Mouse (Mus musculus) intestine, embryonic 14.5 days (tissue): ENCODE results near the gene Dennd2d. TPM values are rescaled to one million over a fixed set of nuclear protein-coding genes. Genes with fewer than 3 reads are reported as not detected.
A peak's percentile ranks its signal among the peaks of the same experiment; 100 is the strongest.

ENCODE experiments used
- ATAC-seq: fragments of 200-750 bp; cut with Nextera tagmentation; replicated peaks from 2 replicates; pipeline ENCODE4 v1.8.0; 2017; ENCODE audit warnings: low read depth, moderate number of reproducible peaks, moderate TSS enrichment, moderate library complexity; ENCODE audit not compliant: low FRiP score, low TSS enrichment
- DNase-seq: peaks from one replicate; pipeline ENCODE4 v3.0.0-alpha.2; 2018; ENCODE audit warnings: low spot score
- H3K27ac ChIP-seq: fragments of 300-500 bp; sonication (generic); 2 replicates; pipeline ENCODE4 v1.5.1; 2014; ENCODE audit warnings: low read depth, mild to moderate bottlenecking, control low read depth
- H3K27me3 ChIP-seq: fragments of 300-500 bp; sonication (generic); replicated peaks from 2 replicates; pipeline ENCODE4 v1.6.1; 2014; ENCODE audit warnings: low read length, control low read depth; ENCODE audit not compliant: control insufficient read depth, insufficient read depth
- H3K36me3 ChIP-seq: fragments of 300-500 bp; sonication (generic); 2 replicates; pipeline ENCODE4 v1.6.1; 2014; ENCODE audit warnings: low read length, control low read depth; ENCODE audit not compliant: control insufficient read depth, insufficient read depth
- H3K4me1 ChIP-seq: fragments of 300-500 bp; sonication (generic); replicated peaks from 2 replicates; pipeline ENCODE4 v1.6.1; 2014; ENCODE audit warnings: low read length, control low read depth, mixed read lengths; ENCODE audit not compliant: control insufficient read depth, insufficient read depth
- H3K4me2 ChIP-seq: fragments of 300-500 bp; sonication (generic); 2 replicates; pipeline ENCODE4 v1.6.1; 2014; ENCODE audit warnings: low read length
- H3K4me3 ChIP-seq: fragments of 300-500 bp; sonication (generic); 2 replicates; pipeline ENCODE4 v1.5.1; 2014; ENCODE audit warnings: low read depth, low read length, control low read depth, mixed read lengths
- H3K9ac ChIP-seq: fragments of 300-500 bp; sonication (generic); 2 replicates; pipeline ENCODE4 v1.6.1; 2014; ENCODE audit warnings: mild to moderate bottlenecking, low read length
- H3K9me3 ChIP-seq: fragments of 300-500 bp; sonication (generic); 2 replicates; pipeline ENCODE4 v1.6.1; 2016; ENCODE audit warnings: low read length, control low read depth; ENCODE audit not compliant: control insufficient read depth
- WGBS: fragments of 180-500 bp; shearing (Covaris S2); extraction: QIAGEN DNeasy Blood & Tissue Kit; methylation state at CpG from one replicate; pipeline ENCODE4 v1.1.7; 2014; 5-methylcytosine and 5-hydroxymethylcytosine counted together
- polyA plus RNA-seq: library from polyadenylated mRNA; unstranded; fragments of >200 nt; fragmentation: Nextera tagmentation; extraction: Ambion mirVana; gene quantifications from 2 replicates; pipeline ENCODE4 v1.2.1, GENCODE M21; 2014

The Dennd2d gene
- polyA plus RNA-seq, 1 experiment from 2014 or later = 13.5 TPM

DNA sequence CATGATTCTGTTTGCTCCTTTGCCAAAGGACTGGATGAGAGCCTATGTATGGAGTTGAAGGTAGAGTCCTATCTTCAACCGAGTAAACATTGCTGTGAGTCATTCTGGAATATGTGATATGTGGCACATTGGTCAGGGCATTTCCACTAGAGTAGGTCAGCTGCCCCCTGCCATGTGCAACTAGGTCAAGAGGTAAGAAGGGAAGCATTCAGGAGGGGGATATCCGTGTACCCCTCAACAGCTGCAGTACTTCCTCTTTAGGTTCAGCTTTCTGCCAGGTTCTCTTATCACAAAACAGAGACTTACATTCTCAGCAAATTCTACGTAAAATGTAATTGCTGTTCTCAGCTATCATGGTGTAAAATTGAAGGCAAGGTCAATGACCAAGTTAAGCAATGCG lies 8.0 kb upstream of the Dennd2d start:
- no peak overlapping the region for H3K4me2 ChIP-seq
- no peak overlapping the region for H3K27ac ChIP-seq
- H3K4me3 ChIP-seq = no peak overlapping the region
- ATAC-seq (no peak), DNase-seq (no peak)
- no peaks in the 10 kb centered on the region for H3K4me1 ChIP-seq
- no peak overlapping the region for H3K9ac ChIP-seq
- no peaks in the 10 kb centered on the region for H3K27me3 ChIP-seq
- no peaks in the 10 kb centered on the region for H3K36me3 ChIP-seq
- 79% methylated on average over 4 of the region's 4 CpGs for WGBS
- no peaks in the 10 kb centered on the region for H3K9me3 ChIP-seq

DNA sequence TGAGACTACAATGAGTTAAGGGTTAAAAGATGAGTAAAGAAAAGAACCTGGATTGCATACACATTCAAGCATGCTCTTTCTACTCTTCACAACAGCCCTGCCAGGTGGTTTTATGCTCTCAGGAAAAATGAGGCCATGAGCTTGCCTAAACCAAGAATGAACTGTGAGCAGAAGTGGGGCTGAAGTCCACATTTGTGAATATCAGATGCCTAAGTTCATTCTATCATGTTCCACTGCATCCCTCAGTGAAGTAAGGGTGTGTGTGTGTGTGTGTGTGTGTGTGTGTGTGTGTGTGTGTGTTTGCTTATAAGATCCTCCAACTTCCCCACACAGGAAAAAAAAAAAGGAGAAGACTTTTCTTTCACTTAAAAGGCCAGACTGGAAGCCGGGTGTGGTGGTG lies 5.3 kb upstream of the Dennd2d start:
- no peak for ATAC-seq
- no peak for DNase-seq
- Histone ChIP-seq H3K4me1 (no peaks in the 10 kb centered on the region), H3K9ac (no peak overlapping the region), H3K27me3 (0 out of 2 replicates have a peak, but pooled peaks cover 5% of the 10 kb centered on the region), H3K36me3 (no peaks in the 10 kb centered on the region), H3K27ac (no peak overlapping the region), H3K4me3 (no peak overlapping the region), H3K9me3 (no peaks in the 10 kb centered on the region), H3K4me2 (no peak overlapping the region)
- 81% methylated on average over 1 of the region's 1 CpGs for WGBS

GRCm38 (mm10) chr3:106483297-106483696 lies 1.1 kb downstream of the Dennd2d start:
- peak overlapping the region; percentile 42 for H3K4me3 ChIP-seq
- H3K4me2 ChIP-seq = peak overlapping the region; percentile 66
- no peaks in the 10 kb centered on the region for H3K36me3 ChIP-seq
- ATAC-seq (0 out of 2 replicates have a peak, but pooled peaks have one; percentile 26), DNase-seq (no peak)
- WGBS = 59% methylated on average over 7 of the region's 7 CpGs
- 0 out of 2 replicates have a peak, but pooled peaks cover 5% of the 10 kb centered on the region for H3K27me3 ChIP-seq
- peak overlapping the region; percentile 16; the same call in 1 of the 2 replicates for H3K27ac ChIP-seq
- no peak overlapping the region for H3K9ac ChIP-seq
- H3K4me1 ChIP-seq = 0 out of 2 replicates have a peak, but pooled peaks cover 7% of the 10 kb centered on the region
- H3K9me3 ChIP-seq = no peaks in the 10 kb centered on the region

DNA sequence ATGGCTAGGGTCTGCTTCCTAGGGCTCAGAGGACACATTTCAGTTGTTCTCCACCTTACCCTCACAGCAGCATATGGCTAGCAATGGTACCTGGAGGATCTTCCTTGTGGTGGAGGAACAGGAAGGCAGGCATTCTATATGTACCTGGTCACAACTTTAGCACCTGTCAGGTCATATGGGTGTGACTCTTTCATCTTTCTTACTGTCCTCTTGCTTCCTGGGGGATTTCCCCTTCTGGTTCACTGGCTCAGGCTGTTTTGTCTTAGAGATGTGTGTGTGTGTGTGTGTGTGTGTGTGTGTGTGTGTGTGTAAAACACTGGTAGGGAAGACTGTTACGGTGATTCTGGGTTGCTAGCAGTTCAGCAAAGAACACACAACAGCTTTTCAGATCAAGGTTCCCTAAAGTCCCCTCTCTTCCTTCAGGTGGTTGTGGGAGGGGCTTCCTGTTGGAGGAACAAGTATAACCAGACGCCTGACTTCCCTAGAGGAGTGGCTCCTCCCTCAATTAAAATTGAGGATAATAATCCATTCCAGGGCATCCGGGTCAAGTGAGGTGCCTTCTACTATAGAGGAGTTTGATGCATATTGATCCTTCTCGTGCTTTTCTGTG lies 1.7 kb downstream of the Dennd2d start:
- Histone ChIP-seq H3K4me3 (no peak overlapping the region), H3K4me2 (no peak overlapping the region), H3K27me3 (0 out of 2 replicates have a peak, but pooled peaks cover 5% of the 10 kb centered on the region), H3K27ac (peak overlapping the region; percentile 16; the same call in 1 of the 2 replicates), H3K9me3 (no peaks in the 10 kb centered on the region), H3K4me1 (0 out of 2 replicates have a peak, but pooled peaks cover 7% of the 10 kb centered on the region), H3K9ac (no peak overlapping the region), H3K36me3 (no peaks in the 10 kb centered on the region)
- ATAC-seq (0 out of 2 replicates have a peak, but pooled peaks have one; percentile 25), DNase-seq (no peak)
- WGBS = 54% methylated on average over 4 of the region's 4 CpGs

- ATAC-seq (no peak), DNase-seq (no peak)
- no peaks in the 10 kb centered on the region for H3K36me3 ChIP-seq
- no peak overlapping the region for H3K27ac ChIP-seq
- no peaks in the 10 kb centered on the region for H3K9me3 ChIP-seq
- H3K4me3 ChIP-seq = no peak overlapping the region
- H3K4me1 ChIP-seq = 0 out of 2 replicates have a peak, but pooled peaks cover 7% of the 10 kb centered on the region
- no peak overlapping the region for H3K9ac ChIP-seq
- H3K4me2 ChIP-seq = no peak overlapping the region
- 0 out of 2 replicates have a peak, but pooled peaks cover 5% of the 10 kb centered on the region for H3K27me3 ChIP-seq
- 90% methylated on average over 3 of the region's 3 CpGs for WGBS
Observed at GRCm38 (mm10) chr3:106484861-106485260, 2.7 kb downstream of the Dennd2d start.

DNA sequence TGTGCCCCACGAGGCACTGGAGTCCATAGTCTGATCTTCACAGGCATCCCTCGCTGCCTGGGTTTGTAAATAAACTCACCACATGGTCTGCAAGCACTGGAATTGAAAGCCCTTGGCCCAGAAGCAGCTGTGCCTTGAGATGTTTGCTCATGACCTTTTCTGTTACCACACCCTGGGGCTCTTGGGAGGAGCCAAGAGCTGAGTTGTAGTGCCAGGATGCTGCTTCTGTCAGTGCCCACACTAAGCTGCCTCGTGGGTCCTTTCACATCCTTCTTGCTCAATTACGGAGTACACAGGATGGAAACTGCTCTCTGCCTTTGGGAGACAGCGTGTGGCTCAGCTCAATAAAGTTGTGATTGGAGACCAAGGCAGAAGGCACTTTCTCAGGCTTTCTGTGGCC lies 3.6 kb downstream of the Dennd2d start:
- DNase-seq = no peak
- no peak overlapping the region for H3K4me2 ChIP-seq

GRCm38 (mm10) chr3:106487551-106487950 lies 5.3 kb downstream of the Dennd2d start:
- 90% methylated on average over 2 of the region's 2 CpGs for WGBS
- Histone ChIP-seq H3K9ac (no peak overlapping the region), H3K36me3 (no peaks in the 10 kb centered on the region), H3K4me1 (0 out of 2 replicates have a peak, but pooled peaks cover 7% of the 10 kb centered on the region), H3K9me3 (no peaks in the 10 kb centered on the region), H3K4me3 (no peak overlapping the region), H3K4me2 (no peak overlapping the region), H3K27me3 (no peaks in the 10 kb centered on the region), H3K27ac (no peak overlapping the region)
- no peak for ATAC-seq
- no peak for DNase-seq

More for the DNA sequence above, 3.6 kb downstream of the Dennd2d start:
- Histone ChIP-seq H3K27me3 (0 out of 2 replicates have a peak, but pooled peaks cover 5% of the 10 kb centered on the region), H3K9ac (no peak overlapping the region), H3K4me3 (no peak overlapping the region), H3K36me3 (no peaks in the 10 kb centered on the region), H3K9me3 (no peaks in the 10 kb centered on the region), H3K4me1 (0 out of 2 replicates have a peak, but pooled peaks cover 7% of the 10 kb centered on the region), H3K27ac (no peak overlapping the region)
- ATAC-seq = no peak
- 67% methylated on average over 5 of the region's 5 CpGs for WGBS

DNA sequence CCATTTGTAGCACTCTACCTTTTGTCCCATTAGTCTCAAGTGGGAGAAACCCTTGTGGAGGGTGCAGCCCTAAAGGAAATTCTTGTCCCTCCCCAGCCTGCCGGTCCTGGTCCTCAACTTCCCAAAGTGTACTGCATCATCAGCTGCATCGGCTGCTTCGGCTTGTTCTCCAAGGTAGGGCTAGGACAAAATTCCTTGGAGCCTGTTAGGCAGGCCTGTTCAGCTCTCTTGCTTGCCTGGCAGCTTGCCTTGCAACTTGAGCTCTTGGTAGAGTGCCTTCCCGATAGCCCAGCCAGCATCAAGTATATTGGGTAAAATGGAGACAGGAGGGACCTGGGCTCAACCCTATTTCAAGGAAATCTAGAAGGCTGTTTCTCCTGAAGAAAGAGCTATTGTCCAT lies 8.0 kb downstream of the Dennd2d start:
- Histone ChIP-seq H3K9me3 (no peaks in the 10 kb centered on the region), H3K4me1 (no peaks in the 10 kb centered on the region), H3K27me3 (no peaks in the 10 kb centered on the region), H3K27ac (no peak overlapping the region), H3K36me3 (no peaks in the 10 kb centered on the region), H3K4me3 (no peak overlapping the region), H3K9ac (no peak overlapping the region), H3K4me2 (no peak overlapping the region)
- DNase-seq (no peak), ATAC-seq (no peak)
- WGBS = 91% methylated on average over 4 of the region's 4 CpGs

GRCm38 (mm10) chr3:106492723-106493122 lies 10.5 kb downstream of the Dennd2d start:
- Histone ChIP-seq H3K4me3 (no peak overlapping the region), H3K27me3 (no peaks in the 10 kb centered on the region), H3K9me3 (no peaks in the 10 kb centered on the region), H3K36me3 (no peaks in the 10 kb centered on the region), H3K4me2 (no peak overlapping the region), H3K9ac (no peak overlapping the region), H3K4me1 (no peaks in the 10 kb centered on the region), H3K27ac (no peak overlapping the region)
- DNase-seq (no peak), ATAC-seq (no peak)
- WGBS = 90% methylated on average over 1 of the region's 1 CpGs
